Mouse (Mus musculus): ENCODE measurements around the gene Cphx2.
"Not testable (repeated sequence)": the region's sequence is repeated elsewhere in the genome, so short reads cannot be mapped to it uniquely, and the experiment has no call there.

Cphx2 gene

DNA sequence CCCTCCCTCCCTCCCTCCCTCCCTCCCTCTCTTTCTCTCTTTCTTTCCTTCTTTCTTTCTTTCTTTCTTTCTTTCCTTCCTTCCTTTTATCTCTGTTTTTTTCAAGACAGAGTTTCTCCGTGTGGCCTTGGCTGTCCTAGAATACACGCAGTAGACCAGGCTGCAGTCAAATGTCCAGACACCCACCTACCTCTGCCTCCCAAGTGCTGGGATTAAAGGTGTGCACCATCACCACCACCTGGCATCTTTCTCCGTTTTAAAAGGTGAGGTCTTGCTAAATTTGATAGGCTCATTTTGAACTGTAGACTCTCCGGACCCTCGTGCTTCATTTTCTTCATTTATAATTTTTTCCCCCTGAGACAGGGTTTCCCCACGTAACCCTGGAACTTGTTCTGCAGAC, at the start of gene Cphx2:
Cphx2 (plus strand) TSS at position 301 of the 400 bp plus-strand sequence.
- not testable (repeated sequence) for DNase-seq (ENCODE audit: low read depth, low spot score)

DNA sequence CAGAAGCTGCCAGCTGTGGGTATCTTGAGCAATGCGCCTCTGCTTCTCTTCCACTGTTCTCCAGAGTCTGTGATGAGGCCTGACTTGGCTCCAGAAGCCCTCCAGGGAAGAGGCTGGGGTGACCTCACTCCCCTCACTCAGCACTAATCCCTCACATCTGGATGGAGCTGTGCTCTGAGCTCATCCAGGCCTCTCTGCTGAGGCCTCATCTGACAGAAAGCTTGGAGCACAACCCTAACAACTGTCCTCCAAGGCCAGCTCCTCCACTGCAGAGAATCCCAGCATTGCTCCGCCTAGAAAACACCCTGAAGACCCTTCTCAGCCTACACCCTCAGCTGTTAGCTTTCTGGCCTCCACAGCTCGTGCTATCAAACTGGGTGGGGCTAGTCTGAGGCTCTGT, 47.0 kb upstream of the Cphx2 start:
- DNase-seq (ENCODE audit: low read depth, low spot score), result not testable (repeated sequence)

DNA sequence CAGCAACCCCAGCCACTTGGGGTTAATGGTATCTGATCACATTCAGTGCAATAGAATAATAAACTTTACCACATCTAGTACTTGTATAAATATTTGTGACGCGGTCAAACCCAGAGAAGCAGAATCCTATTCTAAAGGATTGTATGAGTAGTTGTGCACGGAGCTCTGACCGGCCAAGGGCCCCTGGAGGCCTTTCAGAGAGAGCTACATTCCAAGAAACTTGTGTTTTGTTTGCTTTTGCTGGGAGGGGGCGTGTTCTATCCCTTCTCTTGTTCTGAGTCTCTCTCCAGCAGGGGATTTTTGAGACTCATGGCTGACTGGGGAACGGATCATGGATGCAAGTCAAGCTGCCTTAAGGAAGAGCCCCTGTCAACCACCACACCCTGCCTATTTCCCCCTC, 45.9 kb upstream of the Cphx2 start:
- not testable (repeated sequence) for DNase-seq (ENCODE audit: low read depth, low spot score)

DNA sequence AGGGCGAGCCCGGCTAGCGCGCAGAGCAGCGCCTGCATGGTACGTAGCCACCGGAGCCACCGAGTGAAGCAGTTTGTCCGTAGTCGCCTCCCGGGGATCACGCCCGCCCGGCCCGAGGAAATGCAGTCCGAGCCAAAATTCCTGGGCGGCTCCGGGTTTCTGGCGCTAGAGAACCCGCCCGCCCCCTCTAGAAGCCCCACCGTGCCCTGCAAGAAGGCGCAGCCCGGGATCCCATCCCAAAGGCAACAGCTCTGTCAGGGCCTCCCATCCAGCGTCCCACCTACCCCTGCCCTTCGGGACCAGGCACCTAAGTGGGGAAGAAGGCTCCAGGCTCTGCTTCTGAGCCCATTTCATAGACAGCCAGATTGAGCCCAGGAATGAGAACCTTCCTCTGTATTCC, 38.7 kb upstream of the Cphx2 start, which contains the start of gene Gm9780:
Gm9780 (minus strand) TSS at position 101 of the 400 bp plus-strand sequence.
- DNase-seq (ENCODE audit: low read depth, low spot score), result not testable (repeated sequence)

DNA sequence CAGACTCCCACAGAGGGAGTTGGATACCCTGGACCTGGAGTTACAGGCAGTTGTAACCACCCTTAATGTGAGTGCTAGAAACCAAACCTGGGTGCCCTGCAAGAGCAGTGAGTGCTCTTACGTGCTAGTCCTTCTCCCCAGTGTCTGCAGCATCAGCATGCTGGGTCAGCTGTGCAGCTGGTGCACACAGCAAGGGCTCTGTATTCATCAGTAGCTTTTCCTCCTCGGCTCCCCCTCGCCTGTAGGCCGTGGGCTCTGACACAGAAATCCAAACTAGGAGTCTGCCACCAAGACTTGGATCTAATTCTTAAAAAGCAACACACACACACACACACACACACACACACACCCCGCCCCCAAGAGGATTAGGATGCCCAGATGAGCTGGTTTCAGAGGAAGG, 36.3 kb upstream of the Cphx2 start:
- DNase-seq (ENCODE audit: low read depth, low spot score), result not testable (repeated sequence)

DNA sequence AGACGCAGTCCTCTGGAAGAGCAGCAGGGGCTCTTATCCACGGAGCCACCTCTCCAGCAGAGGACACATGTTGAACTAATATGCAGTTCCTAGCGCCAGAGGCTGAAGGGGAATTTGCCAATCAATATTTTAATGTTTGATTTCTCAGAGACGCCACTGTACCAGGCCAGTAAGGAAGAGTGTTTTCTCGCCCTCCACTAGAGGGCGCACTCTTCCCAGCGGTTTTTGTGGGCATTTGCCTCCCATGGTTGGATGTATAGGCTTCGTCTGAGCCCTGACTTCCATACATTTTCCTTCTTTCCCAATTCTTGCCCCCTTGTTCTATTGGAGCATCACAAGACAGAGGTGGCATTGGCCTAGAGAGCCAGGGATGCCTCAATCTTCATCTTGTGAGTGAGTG, 34.3 kb upstream of the Cphx2 start:
- not testable (repeated sequence) for DNase-seq (ENCODE audit: low read depth, low spot score)

DNA sequence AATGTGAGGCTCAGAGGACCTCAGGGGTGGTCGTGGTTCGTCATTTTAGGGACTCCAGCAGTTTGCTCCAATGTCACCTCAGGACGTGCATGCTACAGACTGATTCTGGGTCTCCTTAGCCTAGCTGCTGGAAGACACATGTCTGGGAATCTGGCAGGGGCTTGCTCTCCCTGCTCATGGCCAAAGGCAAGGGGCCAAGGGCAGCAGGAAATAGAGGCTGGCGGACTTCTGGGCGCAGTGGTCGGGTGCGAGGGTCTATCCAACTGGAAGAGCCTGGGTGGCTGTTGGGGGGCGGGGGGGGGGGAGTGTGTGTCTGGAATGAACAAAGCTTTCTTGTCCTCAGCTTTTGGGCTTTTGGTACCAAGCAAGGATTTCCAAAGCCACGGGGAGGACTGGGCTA, 32.5 kb upstream of the Cphx2 start:
- DNase-seq (ENCODE audit: low read depth, low spot score), result not testable (repeated sequence)

DNA sequence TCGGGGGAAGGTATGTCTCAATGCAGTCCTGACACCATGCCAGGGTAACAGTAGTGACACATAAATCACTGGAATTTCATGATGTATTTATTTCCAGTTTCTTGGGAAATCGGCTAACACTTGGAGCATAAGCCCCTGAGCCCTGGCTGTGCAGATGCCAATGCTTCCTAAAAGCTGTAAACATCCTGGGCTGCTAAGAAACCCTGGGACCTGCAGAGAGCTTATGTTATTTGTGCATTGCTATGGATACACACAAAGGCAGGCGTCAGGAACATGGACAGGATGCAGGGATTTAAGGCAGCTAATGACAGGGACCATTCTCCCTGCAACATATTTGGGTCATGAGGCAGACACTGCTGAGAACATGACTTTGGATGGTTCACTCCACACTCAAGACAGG, 23.1 kb upstream of the Cphx2 start:
- not testable (repeated sequence) for DNase-seq (ENCODE audit: low read depth, low spot score)

DNA sequence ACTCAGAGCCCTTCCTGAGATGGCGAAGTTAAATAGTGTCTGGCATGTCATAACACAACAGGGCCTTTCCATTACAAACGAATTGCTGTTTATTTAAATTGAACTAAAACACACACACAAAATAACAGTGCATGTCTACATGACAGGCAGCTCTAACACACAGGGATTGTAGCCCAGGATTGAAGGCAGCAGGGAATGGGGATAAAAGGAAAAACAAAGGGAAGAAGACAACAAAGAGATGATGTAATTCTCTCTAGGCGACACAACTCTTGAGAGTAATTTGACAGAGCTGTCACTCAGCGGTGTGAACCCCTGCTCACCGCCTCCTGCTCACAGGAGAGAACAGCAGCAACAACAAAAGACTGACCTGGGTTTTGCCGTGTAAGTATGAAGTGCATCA, 22.0 kb upstream of the Cphx2 start:
- not testable (repeated sequence) for DNase-seq (ENCODE audit: low read depth, low spot score)

DNA sequence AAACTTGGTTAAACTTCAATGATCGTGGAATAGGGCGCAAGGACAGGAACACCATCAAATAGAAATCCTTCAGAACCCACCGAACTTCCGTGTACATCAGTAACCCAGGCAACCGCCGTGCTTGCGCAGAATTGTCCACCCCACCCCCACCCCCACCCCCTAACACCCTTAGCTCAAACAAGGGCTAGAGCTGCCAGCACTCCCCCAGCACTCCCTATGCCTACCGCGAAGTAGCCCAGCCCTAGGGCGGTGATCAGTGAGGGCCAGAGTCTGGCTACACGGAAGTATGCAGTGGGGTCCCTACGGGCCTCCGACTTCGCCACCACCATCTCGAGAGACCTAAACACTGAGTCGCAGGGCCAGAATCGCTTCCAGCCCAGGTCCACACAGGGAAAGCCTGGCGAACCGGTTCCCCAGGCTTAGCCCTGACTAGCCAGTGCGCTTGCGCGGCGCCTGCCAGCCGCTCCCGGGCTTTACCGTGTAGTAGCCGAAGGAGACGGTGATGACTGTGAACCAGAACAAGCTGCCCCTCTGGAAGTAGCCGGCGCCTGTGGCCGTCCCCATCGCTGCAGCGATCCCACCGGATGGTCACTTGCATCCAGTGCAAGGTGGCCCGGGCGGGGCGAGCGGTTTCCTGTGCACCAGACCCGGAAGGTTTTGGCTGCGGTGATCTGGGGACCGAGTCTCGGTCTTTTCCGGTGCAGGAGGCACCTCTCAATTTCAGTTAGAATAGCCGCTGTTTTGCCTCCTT, 14.6 kb upstream of the Cphx2 start:
- DNase-seq (ENCODE audit: low read depth, low spot score), result not testable (repeated sequence)

DNA sequence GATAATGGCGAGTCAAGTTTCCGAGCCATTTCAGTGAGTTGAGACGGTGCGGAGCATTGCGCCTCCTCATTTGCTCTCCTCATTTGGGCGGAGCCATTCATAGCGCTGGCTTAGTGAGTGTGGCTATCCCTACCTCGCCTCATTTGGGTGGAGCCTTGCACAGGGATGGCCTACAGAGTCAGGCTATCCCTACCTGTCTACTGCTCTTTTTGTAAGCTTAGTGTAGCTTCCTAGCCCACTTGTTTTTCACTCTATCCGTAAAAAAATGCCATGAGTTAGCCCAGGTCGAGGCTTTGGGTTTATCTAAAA, 14.0 kb upstream of the Cphx2 start, which contains the start of gene Tmem254c:
Tmem254c (minus strand) TSS at position 31 of the 309 bp plus-strand sequence.
- not testable (repeated sequence) for DNase-seq (ENCODE audit: low read depth, low spot score)

DNA sequence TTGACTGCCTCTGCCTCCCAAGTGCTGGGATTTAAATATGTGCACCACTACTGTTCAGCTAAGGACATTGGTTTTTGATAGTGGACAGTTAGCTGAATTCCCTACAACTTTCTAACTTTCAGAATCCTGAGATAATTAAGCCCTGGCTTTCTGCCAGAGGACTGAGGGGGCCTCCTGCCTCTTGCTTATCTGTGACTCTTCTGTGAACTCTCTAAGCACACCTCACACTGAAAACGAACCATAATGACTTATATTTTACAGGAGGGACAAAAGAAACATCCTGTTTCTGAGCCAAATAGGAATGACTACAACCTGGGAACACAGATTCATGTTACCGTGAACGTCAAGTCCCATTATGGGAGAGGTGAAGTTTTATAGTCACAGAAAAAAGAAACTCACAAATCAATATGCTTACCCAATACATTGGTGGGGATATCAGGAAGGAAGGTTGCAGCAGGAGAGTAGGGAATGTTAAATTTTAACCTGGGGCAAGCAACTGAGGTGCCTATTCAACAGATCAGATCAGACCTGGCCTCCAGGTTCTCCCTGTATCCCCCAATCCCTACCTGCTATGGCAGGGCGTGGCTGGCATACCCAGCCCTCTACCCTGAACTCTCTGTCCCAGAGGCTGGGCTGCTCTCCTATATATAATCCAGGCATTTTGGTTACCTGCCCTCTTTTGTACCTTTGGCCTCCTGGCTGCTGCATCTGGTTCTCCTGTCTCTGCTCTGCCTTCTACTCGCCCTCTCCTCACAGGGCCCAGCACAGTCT, 4.5 kb upstream of the Cphx2 start:
- DNase-seq (ENCODE audit: low read depth, low spot score), result not testable (repeated sequence)

DNA sequence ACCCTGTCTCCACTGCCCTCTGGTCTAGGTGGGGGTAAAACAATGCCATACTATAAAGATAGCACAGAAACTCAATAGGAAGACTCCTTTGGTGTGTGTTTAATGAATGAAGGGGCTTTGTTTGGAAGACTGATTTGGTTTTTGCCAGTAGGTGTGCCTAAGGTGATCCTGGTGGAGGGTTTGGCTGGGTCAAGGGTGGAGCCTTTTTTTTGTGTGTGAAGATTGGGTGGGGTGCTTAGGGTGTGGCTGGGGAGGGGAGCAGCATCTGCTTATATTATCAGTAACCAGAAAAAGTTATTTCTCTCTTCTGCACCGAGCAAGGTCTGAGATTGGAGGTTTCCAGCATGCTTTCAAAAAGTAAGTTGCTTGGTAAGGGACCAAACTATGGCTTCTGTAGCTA, 681 bp downstream of the Cphx2 start, which contains the start of gene Cphx3:
Cphx3 (plus strand) TSS at position 301 of the 400 bp plus-strand sequence.
- DNase-seq (ENCODE audit: low read depth, low spot score), result not testable (repeated sequence)

DNA sequence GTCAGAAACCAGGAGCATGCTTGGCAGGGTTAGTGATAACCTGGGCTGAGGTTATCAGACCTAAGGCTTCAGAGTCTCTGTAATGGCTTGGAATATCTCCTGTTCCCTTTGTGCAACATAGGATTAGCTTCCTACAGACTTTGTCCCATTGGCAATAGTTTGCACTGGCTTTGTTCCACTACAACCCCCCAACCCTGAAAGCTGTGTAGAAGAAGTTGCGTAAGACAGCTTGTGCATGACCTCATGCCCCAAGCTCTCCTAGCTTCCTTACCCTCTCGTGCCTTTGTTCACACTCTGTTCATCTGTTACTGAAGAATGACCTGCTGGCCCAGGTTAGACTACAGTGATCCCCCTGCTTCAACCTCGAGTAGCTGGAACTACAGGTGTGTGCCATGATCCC, 16.3 kb downstream of the Cphx2 start:
- not testable (repeated sequence) for DNase-seq (ENCODE audit: low read depth, low spot score)

DNA sequence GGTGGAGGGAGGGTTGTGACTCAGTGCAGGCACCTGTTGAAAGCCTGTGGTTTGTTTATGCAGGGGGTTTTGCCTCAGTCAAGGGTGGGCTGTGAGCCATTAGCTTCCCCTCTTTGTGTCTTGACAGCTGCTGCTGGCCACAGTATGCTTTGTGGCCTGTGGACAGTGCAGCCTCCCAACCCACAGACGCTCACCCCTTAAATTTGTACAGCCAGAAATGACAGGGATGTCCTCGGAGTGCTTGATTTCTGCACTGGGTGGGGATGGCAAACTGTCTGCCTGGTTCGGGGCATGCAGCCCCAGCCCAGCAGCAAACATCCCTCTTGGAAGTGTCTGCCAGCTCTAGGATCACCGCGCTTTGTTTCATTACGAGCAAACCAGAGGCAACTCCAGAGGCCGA, 36.8 kb downstream of the Cphx2 start, which contains the start of gene Duxbl2:
Duxbl2 (plus strand) TSS at position 200 of the 400 bp plus-strand sequence.
- DNase-seq (ENCODE audit: low read depth, low spot score), result not testable (repeated sequence)

DNA sequence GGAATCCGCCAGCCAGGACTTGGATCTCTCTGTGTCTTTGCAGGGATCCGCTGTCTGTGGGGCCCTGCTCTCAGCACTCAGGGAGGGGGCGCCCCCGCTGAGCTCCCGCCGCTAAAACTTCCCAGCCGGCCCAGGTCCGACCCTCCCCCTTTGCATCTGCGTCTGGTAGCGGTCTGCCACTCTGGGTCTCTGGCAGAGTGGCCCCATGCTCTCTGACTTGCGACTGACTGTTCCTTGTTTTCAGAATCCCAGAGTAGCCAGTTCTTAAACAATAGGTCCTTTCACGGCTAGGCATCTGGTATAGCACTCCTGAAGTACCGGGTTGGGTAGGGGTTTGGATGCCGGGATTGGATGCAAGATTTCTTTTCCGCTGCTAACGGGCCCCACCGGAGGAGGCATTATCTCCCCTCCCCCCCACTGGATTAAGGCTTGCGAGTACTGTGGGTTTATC, 37.3 kb downstream of the Cphx2 start:
- not testable (repeated sequence) for DNase-seq (ENCODE audit: low read depth, low spot score)

DNA sequence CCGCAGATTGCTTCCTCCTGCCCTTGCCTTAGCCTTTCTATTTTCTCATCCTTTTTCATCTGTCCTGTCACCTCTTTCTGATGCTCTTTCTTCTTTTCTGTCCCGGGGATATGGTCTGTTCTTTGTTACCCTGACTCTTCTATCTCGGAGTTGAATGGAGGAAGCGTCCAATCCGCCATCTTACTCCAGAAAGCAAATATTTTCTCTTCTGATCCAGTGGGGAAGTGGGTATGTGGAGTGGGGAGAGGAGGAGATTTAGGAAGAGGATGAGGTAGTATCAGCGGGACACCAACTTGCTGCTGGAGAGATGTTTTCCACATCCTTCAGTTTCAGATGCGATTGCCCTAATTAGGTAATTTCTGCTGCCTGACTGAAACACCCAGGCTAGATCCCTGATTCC, 37.8 kb downstream of the Cphx2 start:
- not testable (repeated sequence) for DNase-seq (ENCODE audit: low read depth, low spot score)
